21 mouse cellular contexts compared by ENCODE assay signal in the genomic region with DNA sequence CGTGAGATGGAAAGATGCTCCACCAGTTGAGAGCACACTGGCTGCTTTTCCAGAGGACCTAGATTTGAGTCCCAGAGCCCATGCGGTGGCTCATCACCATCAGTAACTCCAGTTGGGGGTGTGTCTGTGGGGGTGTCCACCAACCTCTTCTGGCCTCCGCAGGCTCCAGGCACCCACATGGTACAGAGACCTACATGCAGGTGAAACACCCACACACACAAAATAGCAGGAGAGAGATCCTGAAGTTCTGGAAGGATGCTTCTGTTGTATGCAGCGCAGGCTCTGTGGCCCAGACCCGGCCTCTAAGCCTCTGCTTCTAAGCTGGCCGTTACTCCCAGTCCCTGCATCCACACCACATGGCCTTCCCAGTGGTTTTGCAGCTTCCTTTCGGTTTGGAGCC.
DNase-seq lines count a peak whose midpoint lies in the region; ATAC-seq lines count a peak whose summit lies in the region.
"Had no signal": no experiment of that assay in that cellular context is flagged by ENCODE, and none has a peak within 500 bp of the region (broad histone marks: within the 10 kb centered on the region; RNA-seq: fewer than 3 reads in every experiment).

No protein-coding gene starts in this region.

- intact Hi-C loops in heart, postnatal 14 days (cut with DNase I) = no loop called here

- H3K27ac ChIP-seq in midbrain, embryonic 11.5 days (ENCODE audit: low read depth, low read length) = no peak overlapping the region
- H3K27ac ChIP-seq in midbrain, embryonic 15.5 days = no peak overlapping the region
- H3K27ac ChIP-seq: embryonic facial prominence, embryonic 12.5 days; embryonic facial prominence, embryonic 15.5 days; forebrain, embryonic 15.5 days; heart, adult 2 months; heart, embryonic 10.5 days; heart, embryonic 13.5 days; hindbrain, embryonic 12.5 days; hindbrain, embryonic 15.5 days had no signal

- WGBS in midbrain, embryonic 11.5 days = 82% methylated on average over 7 of the region's 7 CpGs
- WGBS in midbrain, embryonic 15.5 days = 79% methylated on average over 7 of the region's 7 CpGs

- H3K4me2 ChIP-seq in midbrain, embryonic 11.5 days = no peak overlapping the region
- H3K4me2 ChIP-seq in midbrain, embryonic 15.5 days = no peak overlapping the region
- H3K4me2 ChIP-seq: embryonic facial prominence, embryonic 12.5 days; embryonic facial prominence, embryonic 15.5 days; forebrain, embryonic 15.5 days; heart, embryonic 13.5 days; hindbrain, embryonic 12.5 days; hindbrain, embryonic 15.5 days had no signal

- ATAC-seq in midbrain, embryonic 11.5 days (ENCODE audit: low FRiP score) = no peak
- no peak for ATAC-seq in midbrain, embryonic 15.5 days (replicated peaks)
- ATAC-seq: forebrain, embryonic 15.5 days had no signal

- H3K9ac ChIP-seq in midbrain, embryonic 11.5 days (ENCODE audit: low read length) = no peak overlapping the region
- H3K9ac ChIP-seq in midbrain, embryonic 15.5 days = no peak overlapping the region
- H3K9ac ChIP-seq: embryonic facial prominence, embryonic 12.5 days; embryonic facial prominence, embryonic 15.5 days; forebrain, embryonic 15.5 days; heart, embryonic 13.5 days; hindbrain, embryonic 12.5 days; hindbrain, embryonic 15.5 days had no signal

- H3K4me3 ChIP-seq in midbrain, embryonic 11.5 days (ENCODE audit: low read depth, low read length) = no peak overlapping the region
- no peak overlapping the region for H3K4me3 ChIP-seq in midbrain, embryonic 15.5 days
- H3K4me3 ChIP-seq: embryonic facial prominence, embryonic 12.5 days; embryonic facial prominence, embryonic 15.5 days; forebrain, embryonic 15.5 days; heart, adult 2 months; heart, embryonic 10.5 days; heart, embryonic 13.5 days; hindbrain, embryonic 12.5 days; hindbrain, embryonic 15.5 days had no signal

- H3K9me3 ChIP-seq in midbrain, embryonic 11.5 days (ENCODE audit: control insufficient read depth, low read length) = no peaks in the 10 kb centered on the region
- no peaks in the 10 kb centered on the region for H3K9me3 ChIP-seq in midbrain, embryonic 15.5 days
- H3K9me3 ChIP-seq: embryonic facial prominence, embryonic 12.5 days; embryonic facial prominence, embryonic 15.5 days; forebrain, embryonic 15.5 days; heart, embryonic 10.5 days; heart, embryonic 13.5 days; hindbrain, embryonic 12.5 days; hindbrain, embryonic 15.5 days had no signal

- DNase-seq in heart, adult 11 months = peak; percentile 86
- no peak for DNase-seq in heart, postnatal 14 days
- peak; percentile 79 for DNase-seq in midbrain, embryonic 11.5 days (ENCODE audit: low spot score, missing footprints)
- DNase-seq in ES-CJ7 (ENCODE audit: low read depth, low spot score) (peak; percentile 21), R1 (ENCODE audit: low read depth, low spot score) (peak; percentile 52)
- DNase-seq in adrenal gland, postnatal 14 days = no peak
- DNase-seq: adrenal gland, postnatal 10 days; cerebellum, adult 11 months; cerebellum, adult 2 months; cerebellum, adult 9-11 months; cerebellum, postnatal 25 days; gastrocnemius, postnatal 25 days; heart, adult 2 months had no signal

- no peaks in the 10 kb centered on the region for H3K27me3 ChIP-seq in midbrain, embryonic 11.5 days (ENCODE audit: control insufficient read depth, insufficient read depth, low read length)
- H3K27me3 ChIP-seq in midbrain, embryonic 15.5 days (replicated peaks) = no peaks in the 10 kb centered on the region
- H3K27me3 ChIP-seq: embryonic facial prominence, embryonic 12.5 days; embryonic facial prominence, embryonic 15.5 days; forebrain, embryonic 15.5 days; heart, embryonic 13.5 days; hindbrain, embryonic 15.5 days had no signal

- H3K4me1 ChIP-seq in midbrain, embryonic 11.5 days (ENCODE audit: control insufficient read depth, insufficient read depth, low read length) = peaks cover 4% of the 10 kb centered on the region; the same call in 1 of the 2 replicates
- 0 out of 2 replicates have a peak, but pooled peaks cover 5% of the 10 kb centered on the region for H3K4me1 ChIP-seq in midbrain, embryonic 15.5 days
- H3K4me1 ChIP-seq: embryonic facial prominence, embryonic 12.5 days; embryonic facial prominence, embryonic 15.5 days; heart, embryonic 10.5 days; heart, embryonic 13.5 days had no signal

- no peaks in the 10 kb centered on the region for H3K36me3 ChIP-seq in midbrain, embryonic 11.5 days (ENCODE audit: control insufficient read depth, insufficient read depth, low read length)
- no peaks in the 10 kb centered on the region for H3K36me3 ChIP-seq in midbrain, embryonic 15.5 days (replicated peaks)
- H3K36me3 ChIP-seq: embryonic facial prominence, embryonic 12.5 days; embryonic facial prominence, embryonic 15.5 days; forebrain, embryonic 15.5 days; heart, embryonic 10.5 days; heart, embryonic 13.5 days; hindbrain, embryonic 12.5 days; hindbrain, embryonic 15.5 days had no signal

Comparison
In these comparisons a context has a peak if more than half of its experiments do, and no peak if none do; other contexts are left out.
1. DNase-seq: peak in heart, adult 11 months (single experiment), midbrain, embryonic 11.5 days (single experiment), ES-CJ7 (single experiment) and R1 (single experiment); none in heart, postnatal 14 days (0 of 2) and adrenal gland, postnatal 14 days (single experiment).